Mouse (Mus musculus) cerebellum, adult 2 months (tissue): ENCODE results near the gene Lsp1.

Experiments used
- CTCF ChIP-seq: fragments of 200-500 bp; IDR thresholded peaks from 2 replicates; pipeline ENCODE4 v1.5.1; 2011; ENCODE audit warnings: low read depth, mild to moderate bottlenecking, control low read depth, low read length, moderate library complexity, borderline replicate concordance; ENCODE audit not compliant: insufficient read depth
- POLR2A ChIP-seq: fragments of 200-500 bp; IDR thresholded peaks from 2 replicates; pipeline ENCODE4 v1.6.1; 2011; ENCODE audit warnings: low read length, control low read depth, borderline replicate concordance; ENCODE audit not compliant: insufficient read depth

- TF ChIP-seq CTCF (no peak), POLR2A (no peak)
These were observed 59.7 kb downstream of the Lsp1 start for GRCm38 (mm10) chr7:142520331-142520730.
